Mouse (Mus musculus): Measurements from ENCODE around the gene Sema3g. TPM values are rescaled to one million over a fixed set of nuclear protein-coding genes. Genes with fewer than 3 reads are reported as not detected.

Sema3g gene
- polyA plus RNA-seq, 1 experiment from 2014 or later = 0.73 TPM

GRCm38 (mm10) chr14:31215157-31216002 lies 2.3 kb upstream of the Sema3g start:
- 0 out of 2 replicates have a peak overlapping the region, but pooled peaks have one; percentile 31 for H3K27ac ChIP-seq
- peaks cover 20% of the 10 kb centered on the region for H3K4me1 ChIP-seq
- no peaks in the 10 kb centered on the region for H3K9me3 ChIP-seq (replicated peaks)
- no peaks in the 10 kb centered on the region for H3K36me3 ChIP-seq
- peak overlapping the region; percentile 22 for H3K4me3 ChIP-seq
- no peaks in the 10 kb centered on the region for H3K27me3 ChIP-seq (ENCODE audit: low read depth, poor library complexity, severe bottlenecking)
- peak; percentile 68 for DNase-seq (ENCODE audit: low spot score)
- WGBS = 36% methylated on average over 15 of the region's 15 CpGs

- H3K27me3 ChIP-seq (ENCODE audit: low read depth, poor library complexity, severe bottlenecking) = no peaks in the 10 kb centered on the region
- 90% methylated on average over 2 of the region's 2 CpGs for WGBS
- peak within 1 kb of the TSS; percentile 57 for H3K27ac ChIP-seq
- H3K36me3 ChIP-seq = no peaks in the 10 kb centered on the region
- no peak for DNase-seq (ENCODE audit: low spot score)
- peak within 1 kb of the TSS; percentile 22; the same call in 1 of the 2 replicates for H3K4me3 ChIP-seq
- no peaks in the 10 kb centered on the region for H3K9me3 ChIP-seq (replicated peaks)
- H3K4me1 ChIP-seq = peaks cover 32% of the 10 kb centered on the region
Measured at GRCm38 (mm10) chr14:31216846-31217245, 814 bp upstream of the Sema3g start, which contains the start of gene Nisch. Gene Nisch, minus strand, starts transcription at chr14:31216946.

GRCm38 (mm10) chr14:31226978-31227377 lies 9.3 kb downstream of the Sema3g start:
- Histone ChIP-seq H3K27ac (peak overlapping the region; percentile 42; the same call in 1 of the 2 replicates), H3K4me1 (peaks cover 22% of the 10 kb centered on the region; the same call in 1 of the 2 replicates), H3K36me3 (no peaks in the 10 kb centered on the region), H3K9me3 (replicated peaks) (no peaks in the 10 kb centered on the region), H3K4me3 (no peak overlapping the region), H3K27me3 (ENCODE audit: low read depth, poor library complexity, severe bottlenecking) (no peaks in the 10 kb centered on the region)
- no peak for DNase-seq (ENCODE audit: low spot score)
- 88% methylated on average over 4 of the region's 4 CpGs for WGBS

GRCm38 (mm10) chr14:31228234-31228633 lies 10.6 kb downstream of the Sema3g start:
- Histone ChIP-seq H3K4me1 (peaks cover 22% of the 10 kb centered on the region; the same call in 1 of the 2 replicates), H3K27ac (peak overlapping the region; percentile 3; the same call in 1 of the 2 replicates), H3K36me3 (no peaks in the 10 kb centered on the region), H3K9me3 (replicated peaks) (no peaks in the 10 kb centered on the region), H3K4me3 (no peak overlapping the region), H3K27me3 (ENCODE audit: low read depth, poor library complexity, severe bottlenecking) (no peaks in the 10 kb centered on the region)
- no peak for DNase-seq (ENCODE audit: low spot score)
- 68% methylated on average over 6 of the region's 6 CpGs for WGBS

- no peak overlapping the region for H3K27ac ChIP-seq
- no peak overlapping the region for H3K4me3 ChIP-seq
- H3K4me1 ChIP-seq = peaks cover 29% of the 10 kb centered on the region; the same call in 1 of the 2 replicates
- no peak for DNase-seq (ENCODE audit: low spot score)
- 68% methylated on average over 8 of the region's 8 CpGs for WGBS
- no peaks in the 10 kb centered on the region for H3K36me3 ChIP-seq
- H3K27me3 ChIP-seq (ENCODE audit: low read depth, poor library complexity, severe bottlenecking) = no peaks in the 10 kb centered on the region
- no peaks in the 10 kb centered on the region for H3K9me3 ChIP-seq (replicated peaks)
Measured at GRCm38 (mm10) chr14:31230442-31230841, 12.8 kb downstream of the Sema3g start.

GRCm38 (mm10) chr14:31232404-31233069 lies 14.9 kb downstream of the Sema3g start:
- H3K27me3 ChIP-seq (ENCODE audit: low read depth, poor library complexity, severe bottlenecking) = no peaks in the 10 kb centered on the region
- peaks cover 28% of the 10 kb centered on the region; the same call in 1 of the 2 replicates for H3K4me1 ChIP-seq
- WGBS = 89% methylated on average over 13 of the region's 13 CpGs
- no peaks in the 10 kb centered on the region for H3K36me3 ChIP-seq
- no peaks in the 10 kb centered on the region for H3K9me3 ChIP-seq (replicated peaks)
- no peak overlapping the region for H3K4me3 ChIP-seq
- peak overlapping the region; percentile 46; the same call in 1 of the 2 replicates for H3K27ac ChIP-seq
- no peak for DNase-seq (ENCODE audit: low spot score)

GRCm38 (mm10) chr14:31233070-31233995 lies 15.7 kb downstream of the Sema3g start:
- Histone ChIP-seq H3K36me3 (no peaks in the 10 kb centered on the region), H3K9me3 (replicated peaks) (no peaks in the 10 kb centered on the region), H3K27ac (peak overlapping the region; percentile 46; the same call in 1 of the 2 replicates), H3K4me1 (peaks cover 22% of the 10 kb centered on the region; the same call in 1 of the 2 replicates), H3K4me3 (no peak overlapping the region), H3K27me3 (ENCODE audit: low read depth, poor library complexity, severe bottlenecking) (no peaks in the 10 kb centered on the region)
- 82% methylated on average over 14 of the region's 14 CpGs for WGBS
- DNase-seq (ENCODE audit: low spot score) = no peak

GRCm38 (mm10) chr14:31233996-31234591 lies 16.4 kb downstream of the Sema3g start:
- DNase-seq (ENCODE audit: low spot score) = peak; percentile 75
- no peaks in the 10 kb centered on the region for H3K9me3 ChIP-seq (replicated peaks)
- peak overlapping the region; percentile 34; the same call in 1 of the 2 replicates for H3K27ac ChIP-seq
- H3K27me3 ChIP-seq (ENCODE audit: low read depth, poor library complexity, severe bottlenecking) = no peaks in the 10 kb centered on the region
- H3K4me3 ChIP-seq = no peak overlapping the region
- WGBS = 26% methylated on average over 11 of the region's 11 CpGs
- H3K4me1 ChIP-seq = 0 out of 2 replicates have a peak, but pooled peaks cover 16% of the 10 kb centered on the region
- H3K36me3 ChIP-seq = no peaks in the 10 kb centered on the region

GRCm38 (mm10) chr14:31237101-31237882 lies 19.6 kb downstream of the Sema3g start:
- no peak for DNase-seq (ENCODE audit: low spot score)
- no peaks in the 10 kb centered on the region for H3K9me3 ChIP-seq (replicated peaks)
- H3K27me3 ChIP-seq (ENCODE audit: low read depth, poor library complexity, severe bottlenecking) = no peaks in the 10 kb centered on the region
- H3K36me3 ChIP-seq = 0 out of 2 replicates have a peak, but pooled peaks cover 5% of the 10 kb centered on the region
- peaks cover 12% of the 10 kb centered on the region; the same call in 1 of the 2 replicates for H3K4me1 ChIP-seq
- no peak overlapping the region for H3K4me3 ChIP-seq
- 87% methylated on average over 7 of the region's 7 CpGs for WGBS
- no peak overlapping the region for H3K27ac ChIP-seq

DNA sequence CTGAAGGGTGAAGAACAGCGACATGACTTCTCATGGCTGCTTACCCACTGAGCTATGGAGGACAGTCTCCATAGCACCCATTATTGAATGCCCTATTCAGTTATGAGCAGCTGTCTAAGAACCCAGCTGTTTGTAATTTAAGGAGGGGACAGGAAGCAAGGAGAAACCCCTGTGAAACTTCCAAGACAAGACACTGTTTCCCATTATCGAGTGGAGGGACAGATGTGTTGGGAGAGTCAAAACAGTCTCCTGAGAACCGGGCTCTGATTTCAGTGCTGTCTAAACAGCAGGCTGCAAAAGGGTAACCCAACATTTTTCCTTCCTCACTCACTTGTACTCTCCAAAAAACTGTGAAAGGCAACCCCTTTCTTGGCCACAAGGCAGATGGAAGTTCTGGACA lies 22.9 kb downstream of the Sema3g start:
- H3K27ac ChIP-seq = no peak overlapping the region
- H3K27me3 ChIP-seq (ENCODE audit: low read depth, poor library complexity, severe bottlenecking) = no peaks in the 10 kb centered on the region
- H3K4me3 ChIP-seq = no peak overlapping the region
- no peaks in the 10 kb centered on the region for H3K9me3 ChIP-seq (replicated peaks)
- peaks cover 5% of the 10 kb centered on the region; the same call in 1 of the 2 replicates for H3K4me1 ChIP-seq
- 58% methylated on average over 3 of the region's 3 CpGs for WGBS
- no peak for DNase-seq (ENCODE audit: low spot score)
- 0 out of 2 replicates have a peak, but pooled peaks cover 5% of the 10 kb centered on the region for H3K36me3 ChIP-seq

- WGBS = 84% methylated on average over 1 of the region's 1 CpGs
- Histone ChIP-seq H3K4me1 (peaks cover 5% of the 10 kb centered on the region; the same call in 1 of the 2 replicates), H3K27me3 (ENCODE audit: low read depth, poor library complexity, severe bottlenecking) (no peaks in the 10 kb centered on the region), H3K9me3 (replicated peaks) (no peaks in the 10 kb centered on the region), H3K27ac (no peak overlapping the region), H3K4me3 (no peak overlapping the region), H3K36me3 (no peaks in the 10 kb centered on the region)
- DNase-seq (ENCODE audit: low spot score) = no peak
Measured at GRCm38 (mm10) chr14:31244777-31245176, 27.1 kb downstream of the Sema3g start.

All from limb, embryonic 10.5 days (tissue).